ENCODE assay signal across 8 mouse cellular contexts in the genomic region with DNA sequence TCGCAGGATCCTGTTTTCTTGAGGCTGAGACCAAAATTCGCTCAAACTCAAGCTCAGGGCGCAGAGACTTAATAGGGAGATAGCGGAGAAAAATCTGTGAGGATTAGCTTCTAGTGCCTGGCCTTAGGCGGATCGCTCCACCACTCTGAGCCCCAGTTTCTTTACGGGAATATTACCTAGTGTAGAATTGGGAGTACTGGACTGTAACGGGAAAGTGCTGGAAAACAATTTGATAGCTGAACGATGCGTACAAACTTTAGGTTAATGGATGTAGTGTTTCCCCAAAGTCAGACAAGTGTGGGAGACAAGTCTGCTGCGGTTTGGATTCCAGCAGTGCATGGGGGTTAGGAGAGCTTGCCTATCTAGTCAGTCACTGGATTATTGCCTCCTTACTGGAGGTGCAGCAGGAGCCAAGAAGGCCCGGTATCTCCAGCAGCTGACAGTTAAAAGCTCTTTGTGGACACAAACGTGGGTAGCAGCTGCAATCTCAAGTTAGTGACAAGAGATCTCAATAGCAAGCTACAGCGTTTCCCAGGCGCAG. TPM values are rescaled to one million over a fixed set of nuclear protein-coding genes. Genes with fewer than 3 reads are reported as not detected.
DNase-seq lines count a peak whose midpoint lies in the region; ATAC-seq and TF ChIP-seq lines count a peak whose summit lies in the region.

Gene Gpx7 (minus strand): TSS at position 101 of the 541 bp plus-strand sequence.

- WGBS in embryonic facial prominence, embryonic 10.5 days, result 8% methylated on average over 15 of the region's 15 CpGs
- 5% methylated on average over 15 of the region's 15 CpGs for WGBS in heart, embryonic 13.5 days
- 12% methylated on average over 15 of the region's 15 CpGs for WGBS in liver, embryonic 14.5 days (ENCODE audit: insufficient replicate concordance)

- H3K27ac ChIP-seq in embryonic facial prominence, embryonic 10.5 days (replicated peaks), result peak within 1 kb of the TSS; percentile 92
- H3K27ac ChIP-seq in heart, embryonic 13.5 days (replicated peaks), result peak within 1 kb of the TSS; percentile 83
- no peak within 1 kb of the TSS for H3K27ac ChIP-seq in liver, embryonic 14.5 days

- TF ChIP-seq CTCF in liver, embryonic 14.5 days (IDR thresholded peaks at IDR 0.05; ENCODE audit: low read depth), result no peak

- peak within 1 kb of the TSS; percentile 83 for H3K4me2 ChIP-seq in heart, embryonic 13.5 days
- H3K4me2 ChIP-seq in liver, embryonic 14.5 days (ENCODE audit: low read depth), result peak within 1 kb of the TSS; percentile 52

- no peak for TF ChIP-seq EP300 in liver, embryonic 14.5 days (IDR thresholded peaks at IDR 0.05; ENCODE audit: low read depth)

- peak in 1 of 2 experiments; percentile 19 for DNase-seq in layer of hippocampus, postnatal 10 days (ENCODE audit: low spot score in 2 of 2)
- DNase-seq in layer of hippocampus, adult 11-12 months (ENCODE audit: low spot score), result no peak
- DNase-seq in embryonic facial prominence, embryonic 10.5 days (ENCODE audit: low spot score), result peak; percentile 41
- no peak for DNase-seq in liver, embryonic 14.5 days (ENCODE audit: low read depth in 3 of 3, low spot score in 3 of 3)
- DNase-seq in retina, embryonic 14.5 days (ENCODE audit: low spot score), result peak; percentile 44
- no peak for DNase-seq in layer of hippocampus, adult 18-20 months (ENCODE audit: low spot score in 2 of 2)
- DNase-seq in right cerebral cortex, postnatal 36 days (ENCODE audit: low spot score in 2 of 2), result no peak

- peaks cover 40% of the 10 kb centered on the region for H3K4me1 ChIP-seq in embryonic facial prominence, embryonic 10.5 days
- H3K4me1 ChIP-seq in heart, embryonic 13.5 days, result peaks cover 26% of the 10 kb centered on the region
- H3K4me1 ChIP-seq in liver, embryonic 14.5 days (replicated peaks; ENCODE audit: control insufficient read depth in 2 of 2, insufficient read depth in 2 of 2, low read length in 1 of 2), result peaks cover 0 to 10% of the 10 kb centered on the region in 2 experiments; a peak in 2 of 4 replicates

- no peak for ATAC-seq in heart, embryonic 13.5 days (ENCODE audit: extremely low read depth, insufficient number of reproducible peaks, low FRiP score, low TSS enrichment)
- no peak for ATAC-seq in liver, embryonic 14.5 days (ENCODE audit: insufficient read depth)

- peak within 1 kb of the TSS; percentile 88 for H3K9ac ChIP-seq in heart, embryonic 13.5 days
- peak within 1 kb of the TSS; percentile 27; the same call in 1 of the 2 replicates for H3K9ac ChIP-seq in liver, embryonic 14.5 days (replicated peaks)

- no peaks in the 10 kb centered on the region for H3K27me3 ChIP-seq in embryonic facial prominence, embryonic 10.5 days (replicated peaks; ENCODE audit: low read depth, poor library complexity, severe bottlenecking)
- H3K27me3 ChIP-seq in heart, embryonic 13.5 days (replicated peaks), result no peaks in the 10 kb centered on the region
- peaks cover 18% of the 10 kb centered on the region for H3K27me3 ChIP-seq in liver, embryonic 14.5 days (ENCODE audit: control insufficient read depth, insufficient read depth, low read length)

- H3K4me3 ChIP-seq in embryonic facial prominence, embryonic 10.5 days, result peak within 1 kb of the TSS; percentile 57
- peak within 1 kb of the TSS; percentile 59 for H3K4me3 ChIP-seq in heart, embryonic 13.5 days
- H3K4me3 ChIP-seq in liver, embryonic 14.5 days (ENCODE audit: insufficient read depth in 1 of 2, low read depth in 2 of 2, low read length in 2 of 2), result peak within 1 kb of the TSS; percentile 37 to 41

- peaks cover 14% of the 10 kb centered on the region; the same call in 1 of the 2 replicates for H3K36me3 ChIP-seq in embryonic facial prominence, embryonic 10.5 days (replicated peaks)
- H3K36me3 ChIP-seq in heart, embryonic 13.5 days, result peaks cover 16% of the 10 kb centered on the region; the same call in 1 of the 2 replicates
- H3K36me3 ChIP-seq in liver, embryonic 14.5 days (replicated peaks; ENCODE audit: control insufficient read depth, insufficient read depth, low read depth), result no peaks in the 10 kb centered on the region

- no peaks in the 10 kb centered on the region for H3K9me3 ChIP-seq in embryonic facial prominence, embryonic 10.5 days
- peaks cover 4% of the 10 kb centered on the region; the same call in 1 of the 2 replicates for H3K9me3 ChIP-seq in heart, embryonic 13.5 days
- H3K9me3 ChIP-seq in liver, embryonic 14.5 days (ENCODE audit: control insufficient read depth, low read length), result no peaks in the 10 kb centered on the region

RNA-seq across cellular contexts. Expression of gene Gpx7, which starts in this region (rescaled TPM):
- 10 to 100 TPM; 10.3 to 12.1 TPM for total RNA-seq in layer of hippocampus, postnatal 10 days (2021)
- polyA plus RNA-seq in embryonic facial prominence, embryonic 10.5 days (2016; fragmentation: Nextera tagmentation; extraction: Ambion mirVana), result 39.7 and 40.1 TPM in 2 replicates
- 61.6 and 61.9 TPM in 2 replicates for polyA plus RNA-seq in heart, embryonic 13.5 days (2015; fragmentation: Nextera tagmentation; extraction: Ambion mirVana)
- 5.8 and 6.6 TPM in 2 replicates for polyA plus RNA-seq in liver, embryonic 14.5 days (2012; rRNA removed)
- polyA plus RNA-seq in liver, embryonic 14.5 days (2014; fragmentation: Nextera tagmentation; extraction: Ambion mirVana), result 7.6 and 8.2 TPM in 2 replicates
- total RNA-seq in layer of hippocampus, adult 18-20 months (2021), result 1 to 10 TPM; 3.1 to 4.7 TPM

Comparison
In these comparisons a context has a peak if more than half of its experiments do, and no peak if none do; other contexts are left out.
1. DNase-seq: peak in embryonic facial prominence, embryonic 10.5 days (single experiment) and retina, embryonic 14.5 days (single experiment); none in layer of hippocampus, adult 11-12 months (single experiment), liver, embryonic 14.5 days (0 of 3), layer of hippocampus, adult 18-20 months (0 of 2) and right cerebral cortex, postnatal 36 days (0 of 2).
2. Peak in every context shown above with its lines, with median percentiles within 50 percentile points of each other: H3K4me3 ChIP-seq.